Mouse (Mus musculus) right cerebral cortex, postnatal 36 days (tissue): ENCODE results near the gene Gnai2.
A peak's percentile ranks its signal among the peaks of the same experiment; 100 is the strongest.

Experiments used
- DNase-seq, 2 experiments: peaks; one replicate each; pipeline ENCODE4 v3.0.0; 2022; ENCODE audit warnings: low spot score in 2 of 2, mixed read lengths in 1 of 2

Gnai2 gene

DNA sequence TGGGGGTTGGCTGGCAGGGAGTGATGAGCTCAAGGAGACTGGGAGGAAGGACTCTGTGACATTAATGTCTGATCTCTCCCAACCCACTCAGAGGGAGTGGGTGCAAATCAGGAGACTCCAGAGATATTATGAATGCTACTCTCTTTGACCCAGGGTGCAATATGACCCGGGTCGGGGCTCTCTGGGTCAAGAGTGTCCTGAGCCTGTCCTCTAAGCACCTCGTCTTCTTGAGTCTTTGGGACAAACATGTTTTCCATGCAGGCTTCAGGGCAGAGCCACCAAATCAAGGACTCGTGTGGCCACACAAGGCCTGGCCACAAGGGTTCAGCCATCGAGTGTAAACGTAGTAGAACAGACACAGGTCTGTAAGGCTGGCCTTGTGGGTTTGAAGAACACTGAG, 22.9 kb upstream of the Gnai2 start:
- DNase-seq, result no peak

DNA sequence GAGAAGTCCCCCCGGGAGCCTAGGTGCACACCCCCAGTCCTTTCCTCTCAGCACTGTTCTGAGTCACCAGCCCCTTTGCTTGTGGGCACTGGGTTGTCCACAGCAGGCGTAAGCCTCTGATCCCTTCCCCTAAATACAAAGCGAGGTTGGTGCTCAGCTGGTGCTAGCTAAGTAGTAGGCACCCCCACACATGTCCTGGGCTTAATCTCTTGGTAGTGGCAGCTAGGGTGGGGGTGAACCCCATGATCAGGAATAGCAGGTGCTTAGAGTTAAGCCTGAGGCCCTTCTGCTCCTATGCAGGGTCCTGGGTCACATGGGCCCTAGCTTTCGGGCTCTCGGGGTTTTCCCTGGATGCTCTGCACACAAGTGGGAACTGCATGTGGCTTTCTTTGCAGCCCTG, 22.0 kb upstream of the Gnai2 start:
- DNase-seq, result no peak

DNA sequence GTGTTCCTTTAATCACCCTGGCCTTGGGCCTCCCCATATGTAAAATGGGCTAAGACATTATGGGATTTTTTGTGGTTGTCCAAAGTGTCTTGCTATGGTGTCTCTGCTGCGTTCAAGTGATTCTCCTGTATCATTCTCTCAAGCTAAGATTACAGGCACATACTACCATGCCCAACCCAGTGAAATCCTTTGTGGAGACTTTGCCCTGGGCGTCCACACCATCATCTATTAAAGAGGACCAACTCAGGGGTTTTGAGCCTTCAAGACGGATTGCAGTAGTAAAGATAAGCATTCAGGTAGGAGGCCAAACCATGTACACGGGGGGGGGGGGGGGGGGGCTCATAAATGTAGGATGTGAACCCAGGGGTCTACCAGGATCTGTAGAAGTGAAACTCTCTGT, 19.4 kb upstream of the Gnai2 start:
- DNase-seq, result no peak

DNA sequence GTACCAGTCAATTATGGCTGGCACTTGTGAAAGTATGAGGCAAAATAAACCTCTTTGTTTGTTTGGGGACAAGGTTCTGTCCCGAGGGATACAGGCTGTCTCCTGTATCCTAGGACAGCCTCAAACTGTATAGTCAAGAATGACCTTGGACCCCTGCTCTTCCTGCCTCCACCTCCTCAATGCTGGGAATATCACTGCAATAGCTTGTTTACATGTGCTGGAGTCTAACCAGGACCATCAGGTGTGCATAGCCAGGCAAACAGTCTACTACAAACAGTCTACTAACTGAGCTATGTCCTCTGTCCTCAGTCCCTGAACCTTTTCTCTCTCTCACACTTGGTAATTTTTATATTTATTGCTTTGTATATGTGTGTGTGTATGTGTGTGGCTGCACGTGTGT, 18.3 kb upstream of the Gnai2 start:
- no peak for DNase-seq

DNA sequence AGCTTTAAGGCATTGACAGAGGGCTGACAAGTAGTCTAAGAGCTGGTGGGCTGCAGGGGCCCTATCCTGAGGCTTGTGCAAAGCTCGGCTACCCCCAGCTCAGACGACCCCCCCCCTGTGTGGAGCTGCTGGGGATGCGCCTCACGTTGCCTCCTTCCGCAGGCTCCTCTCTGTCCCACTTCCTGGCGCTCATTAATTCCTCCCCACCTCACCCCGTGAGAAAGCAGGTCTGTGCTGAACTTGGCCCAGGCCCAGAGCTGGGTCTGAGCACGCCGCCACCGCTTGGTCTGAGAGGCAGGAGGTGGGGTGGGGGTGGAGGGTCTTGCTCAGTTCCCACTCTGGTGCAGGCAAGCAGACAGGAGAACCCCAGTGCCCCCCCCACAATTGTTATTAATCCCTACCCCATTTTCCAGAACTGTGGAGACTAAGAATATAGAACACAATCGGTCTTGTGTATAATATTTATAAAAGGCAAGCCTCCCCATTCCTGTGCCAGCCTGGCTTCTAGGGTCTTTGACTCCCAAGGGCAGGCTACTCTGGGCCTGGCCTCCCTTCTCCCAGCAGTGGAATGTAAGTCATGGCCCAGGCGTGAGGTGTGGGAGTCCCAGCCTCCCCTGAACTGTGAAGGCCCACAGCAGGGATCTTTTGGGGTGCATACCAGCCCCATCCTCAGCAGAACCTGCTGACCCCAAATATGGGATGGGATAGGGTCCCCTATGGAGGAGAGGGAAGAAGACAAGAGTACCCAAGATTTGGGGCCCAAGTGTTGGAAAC, 15.7 kb upstream of the Gnai2 start:
- DNase-seq, result no peak

DNA sequence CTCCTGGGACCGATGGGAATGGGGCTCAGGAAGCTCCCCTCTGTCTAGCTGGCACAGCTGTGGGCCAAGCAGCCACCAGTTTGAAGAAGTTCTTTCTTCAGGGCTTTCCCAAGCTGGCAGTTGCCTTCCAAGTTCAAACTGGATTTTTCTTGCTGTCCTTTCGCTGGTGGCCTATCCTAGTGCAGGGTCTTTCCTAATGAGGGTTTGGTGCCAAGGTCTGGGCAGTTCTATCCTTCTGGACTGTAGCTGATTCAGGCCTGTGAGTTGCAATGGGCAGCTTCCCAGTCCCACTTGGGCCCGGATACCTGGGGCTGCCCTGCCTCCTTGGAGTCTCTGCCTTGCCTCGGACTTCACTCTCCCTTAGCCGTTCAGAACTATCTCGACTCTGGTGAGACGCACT, 15.1 kb upstream of the Gnai2 start:
- DNase-seq, result no peak

DNA sequence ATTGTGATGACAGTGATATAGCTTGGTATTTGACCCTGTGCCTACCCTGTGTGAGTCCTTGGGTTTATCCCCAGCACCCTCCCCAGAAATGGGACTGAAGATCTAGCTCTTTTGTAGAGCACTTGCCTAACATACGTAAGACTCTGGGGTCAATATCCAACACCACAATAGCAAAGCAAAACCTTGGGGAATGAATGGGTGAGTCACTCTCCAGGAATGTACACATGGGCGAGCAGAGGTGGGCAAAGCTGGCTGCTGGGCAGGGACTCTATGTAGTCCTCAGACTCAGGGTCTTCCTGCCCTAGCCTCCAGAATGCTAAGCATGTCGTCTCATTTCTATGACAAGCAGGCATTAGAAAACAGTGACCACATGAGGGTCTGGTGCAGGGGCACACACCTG, 13.6 kb upstream of the Gnai2 start:
- no peak for DNase-seq

DNA sequence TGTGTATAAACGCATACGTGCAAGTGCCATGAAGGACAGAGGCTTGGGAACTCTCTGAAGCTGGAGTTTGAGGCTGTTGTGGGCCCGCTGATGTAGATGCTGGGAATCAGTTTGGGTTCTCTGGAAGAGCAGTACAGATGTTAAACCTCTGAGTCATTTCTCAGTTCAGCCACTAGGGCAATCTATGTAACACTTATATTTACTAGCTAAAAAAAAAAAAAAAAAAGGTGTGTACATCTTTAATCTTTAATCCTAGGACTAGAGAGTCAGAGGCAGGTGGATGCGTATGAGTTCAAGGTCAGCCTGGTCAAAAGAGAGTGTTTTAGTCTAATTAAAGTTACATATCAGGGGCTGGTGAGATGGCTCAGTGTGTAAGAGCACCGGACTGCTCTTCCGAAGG, 11.8 kb upstream of the Gnai2 start:
- DNase-seq, result no peak

DNA sequence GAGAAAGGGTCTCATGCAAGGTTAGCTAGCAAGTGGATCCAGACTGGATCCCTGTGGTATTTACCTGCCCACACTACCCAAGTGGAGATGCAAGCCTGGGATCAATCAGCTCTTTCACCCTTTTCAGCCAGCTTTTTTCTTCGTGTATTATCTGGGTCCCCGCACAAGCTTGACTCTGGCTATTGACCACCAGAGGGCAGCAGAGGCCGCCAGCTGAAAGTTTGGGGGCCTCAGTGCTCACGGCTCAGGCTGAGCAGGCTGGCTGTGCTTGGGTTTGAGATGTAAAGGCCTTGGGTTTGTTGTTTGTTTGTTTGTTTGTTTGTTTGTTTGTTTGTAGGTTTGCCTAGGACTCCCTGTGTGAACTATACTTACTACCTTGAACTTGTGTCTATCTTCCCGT, 10.4 kb upstream of the Gnai2 start:
- no peak for DNase-seq

DNA sequence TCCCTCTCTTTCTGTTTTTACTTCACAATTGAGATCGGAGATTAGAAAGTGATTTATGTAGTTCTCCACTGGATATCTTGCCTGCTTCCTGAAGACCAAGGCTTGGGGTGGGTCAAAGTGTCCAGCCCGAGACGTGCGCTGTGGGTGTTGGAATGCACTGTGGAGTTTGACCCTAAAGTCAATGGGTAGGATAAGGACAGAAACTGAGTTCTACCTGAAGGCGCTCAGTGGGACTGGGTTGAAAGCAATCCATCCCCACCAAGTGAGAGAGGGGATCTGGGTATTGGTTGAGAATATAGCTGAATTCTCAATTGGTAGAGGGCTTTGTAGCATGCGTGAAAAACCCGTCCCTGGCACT, 10.0 kb upstream of the Gnai2 start:
- DNase-seq, result no peak

DNA sequence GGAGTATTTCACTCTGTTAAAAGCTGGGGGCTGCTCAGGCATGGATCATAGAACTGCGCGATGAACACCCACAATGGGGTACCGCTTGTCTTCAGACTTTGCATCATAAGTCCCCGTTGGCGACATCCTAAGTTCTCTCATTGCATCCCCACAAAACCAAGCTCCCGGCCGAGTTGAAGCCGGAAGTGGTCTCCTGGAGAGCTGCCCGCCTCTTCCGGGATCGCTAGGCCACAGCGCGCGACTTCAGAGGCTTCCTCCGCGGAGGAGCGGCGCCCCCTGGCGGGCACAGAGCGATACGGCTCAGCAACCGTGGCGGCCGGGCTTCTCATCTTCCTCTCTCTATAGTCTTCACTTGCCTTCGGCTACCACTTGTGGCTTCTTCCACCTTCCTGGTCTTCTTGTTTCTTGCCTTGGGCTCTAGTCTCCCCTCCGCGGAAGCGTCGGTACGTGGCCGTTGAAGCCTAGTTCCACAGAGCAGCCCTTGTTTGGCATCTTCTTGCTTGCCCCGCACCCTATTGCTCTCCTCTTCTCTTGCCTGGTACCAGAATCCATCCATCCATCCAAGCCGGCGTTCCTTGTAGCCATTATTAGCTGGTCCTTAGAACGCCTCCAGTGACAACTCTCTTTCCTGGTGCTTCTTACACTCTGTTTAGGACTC, 9.5 kb upstream of the Gnai2 start:
- peak; percentile 77 to 80 for DNase-seq

DNA sequence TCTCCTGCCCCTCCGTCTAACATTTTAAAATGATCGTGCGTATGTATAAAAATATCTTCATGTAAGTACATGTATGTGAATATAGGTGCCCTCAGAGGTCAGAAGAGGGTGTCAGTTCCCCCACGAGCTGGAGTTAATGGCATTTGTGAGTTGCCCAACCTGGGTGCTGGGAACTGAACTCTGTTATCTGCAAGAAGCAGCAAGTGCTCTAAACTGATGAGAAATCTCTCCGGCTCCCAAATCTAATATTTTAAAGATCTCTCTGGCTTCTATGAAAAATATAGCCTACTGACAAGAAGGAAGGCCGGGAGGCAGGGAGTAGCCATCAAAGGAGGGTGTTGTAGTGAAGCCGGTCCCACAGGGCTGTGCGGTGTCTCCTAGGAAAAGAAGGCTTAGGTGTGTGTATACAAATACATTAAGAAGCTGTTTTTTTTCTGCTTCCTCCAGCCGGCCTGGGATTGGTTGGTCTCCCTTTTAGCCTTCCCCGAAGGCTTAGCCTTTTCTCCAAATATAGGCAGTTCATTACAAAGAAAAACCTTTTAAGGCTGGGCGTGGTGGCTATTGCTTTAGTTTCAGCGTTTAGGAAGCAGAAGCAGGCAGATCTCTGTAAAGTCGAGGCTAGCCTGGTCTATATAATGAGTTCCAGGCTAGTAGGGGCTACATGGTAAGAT, 8.5 kb upstream of the Gnai2 start:
- no peak for DNase-seq

DNA sequence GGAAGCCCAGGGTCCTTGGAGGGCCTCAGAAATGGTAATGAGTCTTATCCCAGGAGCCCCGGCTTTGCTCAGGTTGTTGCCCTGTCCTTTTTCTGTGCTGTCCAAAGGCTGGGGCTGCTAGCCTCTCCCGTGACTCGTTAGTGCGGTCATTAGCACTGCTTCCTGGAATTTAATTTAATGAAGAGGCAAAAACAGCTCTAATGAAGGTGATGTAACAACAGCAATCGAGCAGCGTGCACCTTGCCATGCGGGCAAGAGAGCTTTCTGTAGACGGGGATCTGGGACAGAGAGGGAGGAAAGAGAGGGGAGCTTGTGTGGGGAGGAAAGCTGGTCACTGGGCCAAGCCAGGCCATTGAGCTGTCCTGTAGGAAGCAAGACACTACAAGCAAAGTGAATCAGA, 6.5 kb upstream of the Gnai2 start:
- DNase-seq, result no peak

DNA sequence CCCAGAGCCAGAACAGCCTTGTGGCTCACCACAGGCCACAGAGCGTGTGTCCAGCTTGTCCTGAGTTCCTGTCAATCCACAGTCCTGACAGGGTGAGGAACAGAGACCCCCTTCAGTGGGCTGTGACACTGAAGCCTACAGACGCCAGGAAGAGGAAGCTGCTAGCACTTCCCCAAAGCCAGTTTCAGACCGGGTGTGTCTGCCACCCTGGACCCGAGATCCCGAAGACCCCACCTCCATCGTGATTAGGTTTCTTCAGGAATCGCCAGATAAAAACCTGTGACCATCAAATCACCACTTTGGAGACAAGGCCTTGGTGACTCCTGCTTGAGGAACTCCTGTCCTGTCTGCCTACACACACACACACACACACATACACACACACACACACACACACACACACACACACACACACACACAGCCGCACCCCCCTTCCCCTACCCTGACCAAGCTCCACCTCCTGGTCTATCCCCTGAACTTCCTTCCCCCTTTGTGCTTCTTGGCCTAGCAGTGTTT, 5.1 kb upstream of the Gnai2 start:
- DNase-seq, result no peak

DNA sequence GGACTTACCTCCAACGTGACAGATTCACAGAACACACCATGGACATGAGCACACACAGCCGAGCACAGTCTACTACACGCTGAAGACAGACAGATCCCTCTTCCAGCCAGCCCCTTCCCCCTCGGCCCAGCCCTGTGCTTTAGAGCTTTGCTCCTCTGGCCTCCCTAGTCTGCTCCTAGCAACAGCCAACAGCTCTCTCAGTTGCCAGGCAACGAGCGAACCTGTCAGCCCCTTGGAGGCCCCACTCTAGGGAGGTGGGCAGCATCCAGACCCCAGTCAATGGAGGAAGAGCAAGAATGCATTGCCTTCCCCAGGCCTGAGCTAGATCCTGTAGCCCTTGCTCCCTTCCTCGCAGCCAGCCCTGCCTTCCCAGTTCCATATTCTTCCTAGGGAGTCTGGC, 1.9 kb upstream of the Gnai2 start:
- no peak for DNase-seq

DNA sequence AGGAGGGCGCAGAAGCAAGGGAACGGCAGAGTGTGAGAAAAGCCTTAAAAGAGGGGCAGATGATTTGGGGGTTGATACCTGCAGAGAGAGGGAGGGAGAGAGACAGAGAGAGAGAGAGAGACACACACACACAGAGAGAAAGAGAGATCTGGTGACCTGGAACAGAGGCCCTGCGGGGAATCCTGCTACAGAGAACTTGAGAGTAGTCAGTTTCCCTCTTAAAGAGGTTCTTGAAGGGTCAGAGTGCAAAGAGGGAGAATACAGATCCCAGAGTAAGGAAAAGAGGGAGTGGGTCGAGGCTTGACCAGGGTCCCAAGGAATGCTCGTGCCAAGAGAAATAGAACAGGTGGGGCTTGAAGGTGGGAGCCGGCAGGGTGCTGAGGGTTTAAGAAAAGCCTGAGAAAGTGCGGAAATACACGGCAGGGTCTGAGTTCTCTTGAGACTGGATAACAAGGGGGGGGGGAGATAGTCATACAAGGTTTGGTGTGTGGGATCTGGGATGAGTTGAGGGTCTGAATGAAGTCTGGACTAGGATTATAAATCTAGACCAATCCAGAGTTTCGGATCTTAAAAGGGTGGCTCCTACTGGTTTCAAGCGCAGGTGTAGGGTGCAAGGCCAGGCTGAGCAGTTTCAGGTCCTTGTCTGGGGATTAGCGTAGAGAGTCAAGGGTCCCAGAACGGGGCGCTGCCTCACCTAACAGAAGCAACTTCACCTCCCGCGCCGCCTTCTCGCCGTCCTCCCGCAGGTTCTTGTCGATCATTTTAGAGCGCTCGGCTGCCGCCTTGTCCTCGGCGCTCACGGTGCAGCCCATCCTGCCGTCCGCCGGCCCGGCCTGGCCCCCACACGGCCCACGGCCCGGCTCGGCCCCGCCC, 525 bp downstream of the Gnai2 start:
- DNase-seq, result no peak

DNA sequence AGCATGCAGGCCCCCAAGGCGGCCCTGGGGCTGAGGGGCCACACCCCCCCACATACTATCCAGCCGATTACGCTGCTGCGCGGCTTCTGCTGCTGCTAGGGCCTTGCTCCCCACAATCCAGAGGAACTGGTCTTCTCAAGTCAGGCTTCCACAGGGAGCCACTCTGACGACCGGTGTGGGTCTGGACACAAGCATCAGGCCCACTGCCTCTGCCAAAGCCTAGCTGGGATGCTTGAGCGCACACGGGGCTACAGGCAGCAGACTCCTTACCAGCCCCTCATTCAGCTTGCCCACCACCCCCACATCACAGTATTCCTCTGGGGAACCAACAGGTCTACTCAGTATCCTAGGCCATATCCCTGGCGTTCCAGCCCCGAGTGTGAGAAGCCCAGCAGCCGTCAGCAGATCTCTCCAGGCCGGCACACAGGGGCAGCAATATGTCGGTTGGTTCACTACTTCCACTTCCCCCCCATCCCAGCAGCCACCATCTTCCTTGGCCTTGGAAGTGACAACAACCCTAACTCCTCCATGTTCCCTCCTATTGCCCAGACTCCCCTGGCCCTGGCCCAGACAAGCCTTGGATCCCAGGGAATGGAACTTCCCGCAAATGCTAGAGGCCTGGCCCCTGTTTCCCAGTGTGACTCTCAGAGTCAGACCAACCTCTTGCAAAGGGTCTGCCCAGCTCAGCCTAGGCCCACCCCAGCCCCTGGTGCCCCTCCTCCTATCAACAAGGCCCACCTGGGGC, 1.3 kb downstream of the Gnai2 start:
- DNase-seq, result no peak

DNA sequence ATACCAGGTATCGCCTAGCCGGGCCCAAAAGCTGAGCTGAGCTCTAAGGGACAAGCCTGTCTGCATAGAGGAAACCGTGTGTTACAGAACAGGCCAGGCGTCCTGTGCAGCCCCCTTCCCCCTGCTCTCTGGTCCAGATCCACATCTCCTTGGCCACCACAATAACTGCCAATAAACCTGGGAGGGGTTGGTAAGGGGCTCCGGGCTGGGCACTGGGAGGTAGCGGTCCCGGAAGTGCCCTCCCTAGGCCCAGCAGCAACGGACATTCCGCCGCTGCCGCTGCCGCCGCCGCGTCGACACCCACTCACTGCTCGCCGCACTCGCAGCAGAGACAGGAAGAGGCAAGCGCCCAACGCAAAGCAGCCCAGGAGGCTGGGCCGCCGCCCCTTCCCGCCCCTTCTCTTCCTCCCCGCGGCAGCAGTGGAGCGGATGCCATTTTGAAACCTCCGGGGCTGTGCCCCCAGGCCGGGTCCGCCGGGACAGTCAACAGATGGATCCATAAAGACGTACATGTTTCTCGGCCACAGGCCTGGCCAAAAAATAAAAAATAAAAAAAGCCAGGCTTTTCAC, 2.0 kb downstream of the Gnai2 start:
- DNase-seq, result peak; percentile 73 to 74

DNA sequence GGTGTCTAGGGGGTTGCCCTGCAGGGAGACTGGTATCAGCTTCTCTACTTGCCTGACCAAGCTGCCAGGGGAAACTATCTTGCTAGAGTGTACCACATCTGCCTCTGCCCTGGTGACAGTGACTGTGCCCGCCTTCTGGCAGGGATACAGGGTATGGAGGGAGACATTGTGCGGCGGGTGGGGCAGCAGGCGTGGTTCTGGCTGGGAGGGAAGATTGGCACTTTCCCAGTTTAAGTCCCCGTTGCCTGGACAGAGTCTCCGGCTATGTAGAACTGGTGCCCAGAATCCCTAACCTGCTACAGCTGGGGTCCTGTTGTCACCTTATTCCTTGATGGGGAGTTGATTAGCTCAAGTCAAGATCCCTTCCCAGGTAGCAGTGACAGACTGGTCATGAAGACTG, 2.7 kb downstream of the Gnai2 start:
- no peak for DNase-seq

DNA sequence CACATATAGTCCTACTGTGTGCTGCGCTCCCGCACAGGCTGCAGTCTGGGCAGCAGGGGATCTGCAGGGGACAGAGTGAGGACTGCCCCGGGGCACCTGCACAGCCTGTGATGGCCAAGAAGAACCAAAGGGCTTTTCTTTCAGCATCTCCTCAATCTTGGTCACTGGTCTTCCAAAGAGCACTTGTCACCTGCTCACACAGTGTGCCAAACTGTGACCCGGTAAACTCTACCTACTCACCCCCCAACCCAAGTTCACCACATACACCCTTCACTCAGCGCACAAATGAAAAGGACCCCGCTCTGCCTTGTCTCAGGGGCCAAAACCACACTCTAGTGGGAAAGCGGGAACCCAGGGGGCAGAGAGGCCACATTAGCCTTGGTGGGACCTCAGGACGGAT, 3.3 kb downstream of the Gnai2 start:
- DNase-seq, result no peak

DNA sequence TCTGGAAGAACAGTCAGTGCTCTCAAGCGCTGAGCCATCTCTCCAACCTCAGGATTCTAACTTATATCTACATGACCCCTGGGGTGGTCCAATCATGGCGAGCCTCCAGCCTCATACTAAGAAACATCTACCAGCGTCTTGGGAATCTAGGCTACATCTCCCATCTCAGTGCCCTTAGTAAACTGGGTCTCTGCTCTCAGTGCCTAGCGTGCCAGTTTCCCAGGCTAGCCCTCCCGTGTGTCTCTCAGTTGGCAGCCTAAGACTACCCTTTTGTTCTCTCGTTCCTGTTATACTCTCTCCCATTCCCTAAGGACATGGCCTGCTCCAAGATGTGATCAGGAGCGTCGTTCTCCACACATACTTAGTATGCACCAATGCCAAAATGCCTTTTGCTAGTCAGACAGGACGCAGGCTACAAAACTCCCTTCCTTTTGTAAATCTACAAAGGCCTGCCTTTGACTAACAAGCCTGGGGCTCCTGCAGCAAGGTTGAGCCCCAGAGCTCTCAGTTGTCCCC, 3.8 kb downstream of the Gnai2 start:
- no peak for DNase-seq
